Mouse (Mus musculus) hindbrain, embryonic 14.5 days (tissue): ENCODE measurements at regions not wholly inside any gene's neighbourhood (a gene's known extent, or its start where the extent isn't known, plus 50 kb on each side); places are given as distances from the start of the nearest gene placed in this dataset.

Experiments
- ATAC-seq: fragments of 200-750 bp; cut with Nextera tagmentation; 2 replicates; pipeline ENCODE4 v1.8.0; 2017; ENCODE audit warnings: moderate number of reproducible peaks, mild to moderate bottlenecking, moderate TSS enrichment, moderate library complexity; ENCODE audit not compliant: low FRiP score
- DNase-seq: peaks from one replicate; pipeline ENCODE4 v3.0.0-alpha.2; 2015; ENCODE audit warnings: low spot score
- H3K27ac ChIP-seq: fragments of 300-500 bp; sonication (generic); 2 replicates; pipeline ENCODE4 v1.5.1; 2014; ENCODE audit warnings: mild to moderate bottlenecking, moderate library complexity
- H3K27me3 ChIP-seq: fragments of 300-500 bp; sonication (generic); 2 replicates; pipeline ENCODE4 v1.6.1; 2014; ENCODE audit warnings: mild to moderate bottlenecking, low read length, mixed read lengths; ENCODE audit not compliant: control insufficient read depth, insufficient read depth
- H3K36me3 ChIP-seq: fragments of 300-500 bp; sonication (generic); replicated peaks from 2 replicates; pipeline ENCODE4 v1.6.1; 2014; ENCODE audit not compliant: control insufficient read depth, insufficient read depth
- H3K4me1 ChIP-seq: fragments of 300-500 bp; sonication (generic); replicated peaks from 2 replicates; pipeline ENCODE4 v1.6.1; 2014; ENCODE audit warnings: antibody characterized with exemption, low read length, mixed read lengths; ENCODE audit not compliant: control insufficient read depth, insufficient read depth
- H3K4me2 ChIP-seq: fragments of 300-500 bp; sonication (generic); replicated peaks from 2 replicates; pipeline ENCODE4 v1.6.1; 2014; ENCODE audit warnings: mild to moderate bottlenecking, moderate library complexity
- H3K4me3 ChIP-seq: fragments of 300-500 bp; sonication (generic); replicated peaks from 2 replicates; pipeline ENCODE4 v1.5.1; 2014; ENCODE audit warnings: mild to moderate bottlenecking, low read length
- H3K9ac ChIP-seq: fragments of 300-500 bp; sonication (generic); 2 replicates; pipeline ENCODE4 v1.6.1; 2014
- H3K9me3 ChIP-seq: fragments of 300-500 bp; sonication (generic); 2 replicates; pipeline ENCODE4 v1.6.1; 2016; ENCODE audit warnings: low read length; ENCODE audit not compliant: control insufficient read depth
- WGBS: fragments of 180-500 bp; shearing (Covaris S2); extraction: QIAGEN DNeasy Blood & Tissue Kit; methylation state at CpG from one replicate; pipeline ENCODE4 v1.1.7; 2014; 5-methylcytosine and 5-hydroxymethylcytosine counted together

DNA sequence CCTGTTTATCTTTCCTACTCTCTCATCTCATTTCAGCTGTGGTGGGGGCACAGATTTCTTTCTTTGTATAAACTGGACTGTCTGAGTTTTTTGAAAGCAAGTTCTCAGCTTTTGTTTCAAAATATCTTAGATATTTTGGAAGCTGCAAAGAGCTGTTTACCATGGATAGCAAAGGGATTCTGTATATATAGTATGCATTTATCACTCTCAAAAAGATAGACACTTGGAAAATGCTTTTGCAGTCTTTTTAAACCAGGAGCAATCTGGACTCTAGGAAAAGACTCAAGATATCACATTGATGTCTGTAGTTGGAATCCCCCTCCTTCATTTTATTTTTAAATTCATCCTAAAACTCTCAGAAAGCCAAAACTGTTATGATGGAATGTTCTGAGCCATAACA lies 177.9 kb upstream of the Gm9972 start:
- Histone ChIP-seq H3K27ac (no peak overlapping the region), H3K9ac (no peak overlapping the region), H3K4me1 (no peaks in the 10 kb centered on the region), H3K36me3 (no peaks in the 10 kb centered on the region), H3K27me3 (no peaks in the 10 kb centered on the region), H3K4me2 (no peak overlapping the region), H3K9me3 (no peaks in the 10 kb centered on the region), H3K4me3 (no peak overlapping the region)
- no peak for DNase-seq
- no peak for ATAC-seq

DNA sequence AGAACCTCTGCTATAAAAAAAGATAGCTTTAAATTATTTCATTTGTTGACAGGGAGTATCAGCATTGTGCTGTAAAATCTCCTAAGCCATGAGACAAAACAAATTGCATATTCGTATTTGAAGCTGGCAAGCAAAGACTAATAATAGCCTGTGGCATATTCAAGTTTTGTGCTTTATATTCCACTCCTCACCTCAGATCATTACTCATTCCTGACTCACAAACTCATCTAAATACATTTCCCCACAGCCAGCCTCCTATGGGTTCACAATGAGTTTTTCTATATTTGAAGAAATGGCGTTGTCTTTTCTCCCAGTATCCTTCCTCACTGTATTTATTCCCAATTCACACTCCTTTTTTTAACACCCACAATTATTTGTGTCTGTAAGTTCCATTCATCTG lies 161.5 kb upstream of the Gm9972 start:
- DNase-seq, result no peak
- Histone ChIP-seq H3K9me3 (no peaks in the 10 kb centered on the region), H3K36me3 (no peaks in the 10 kb centered on the region), H3K27ac (no peak overlapping the region), H3K4me3 (no peak overlapping the region), H3K4me2 (no peak overlapping the region), H3K9ac (no peak overlapping the region), H3K4me1 (no peaks in the 10 kb centered on the region), H3K27me3 (no peaks in the 10 kb centered on the region)
- no peak for ATAC-seq
- WGBS, result 68% methylated on average over 2 of the region's 2 CpGs

DNA sequence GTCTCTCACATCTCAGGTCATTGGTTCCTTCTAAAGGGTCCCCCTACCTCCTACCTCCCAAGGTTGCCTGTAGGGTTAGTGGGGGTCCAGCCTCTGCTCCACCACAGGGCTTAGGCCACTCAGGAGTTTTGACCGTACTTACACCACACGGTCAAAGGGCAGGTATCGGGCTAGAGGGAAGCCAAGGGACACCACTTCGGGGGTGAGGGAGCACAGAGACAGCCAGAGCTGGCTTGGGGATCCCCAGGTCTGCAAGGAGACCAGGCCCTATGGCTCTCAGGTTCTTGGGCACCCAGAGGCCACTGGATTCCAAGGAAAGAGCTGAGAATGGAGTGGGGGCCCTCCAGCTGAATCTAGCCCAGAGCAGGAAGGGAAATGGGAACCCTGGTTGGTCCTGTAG lies 135.5 kb upstream of the Gm9972 start:
- Histone ChIP-seq H3K4me2 (no peak overlapping the region), H3K9me3 (no peaks in the 10 kb centered on the region), H3K4me1 (no peaks in the 10 kb centered on the region), H3K27me3 (no peaks in the 10 kb centered on the region), H3K4me3 (no peak overlapping the region), H3K27ac (no peak overlapping the region), H3K36me3 (no peaks in the 10 kb centered on the region), H3K9ac (no peak overlapping the region)
- no peak for DNase-seq
- ATAC-seq, result no peak
- WGBS, result 91% methylated on average over 4 of the region's 4 CpGs

DNA sequence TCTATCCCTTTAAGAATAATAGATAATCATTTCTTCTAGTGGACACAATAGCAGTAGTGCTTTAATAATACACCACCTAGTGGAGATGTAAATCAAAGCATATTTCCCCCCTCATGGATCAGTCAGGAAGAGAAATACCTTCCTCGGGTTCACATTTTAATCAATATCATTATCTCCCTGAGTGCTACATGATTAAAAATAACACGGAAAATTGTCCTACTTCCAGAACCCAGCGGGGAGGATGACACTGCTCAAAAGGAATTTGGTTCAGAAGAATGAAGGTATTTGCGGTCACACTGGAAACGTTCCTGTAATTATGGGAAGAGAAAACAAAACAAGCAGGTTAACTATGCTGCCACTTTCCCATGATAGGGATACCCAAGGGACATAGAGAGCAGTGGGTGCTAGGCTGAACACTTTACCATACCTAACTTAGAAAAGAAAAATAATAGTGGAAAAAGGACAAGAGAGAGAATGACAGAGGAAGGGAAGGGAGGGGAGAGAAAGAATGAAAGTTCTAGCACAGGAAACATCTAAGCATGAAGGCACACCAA lies 132.0 kb upstream of the Gm9972 start:
- no peaks in the 10 kb centered on the region for H3K4me1 ChIP-seq
- DNase-seq (no peak), ATAC-seq (no peak)
- no peak overlapping the region for H3K4me2 ChIP-seq
- no peaks in the 10 kb centered on the region for H3K27me3 ChIP-seq
- no peak overlapping the region for H3K4me3 ChIP-seq
- WGBS, result 75% methylated on average over 5 of the region's 5 CpGs
- no peak overlapping the region for H3K9ac ChIP-seq
- no peaks in the 10 kb centered on the region for H3K9me3 ChIP-seq
- H3K27ac ChIP-seq, result no peak overlapping the region
- no peaks in the 10 kb centered on the region for H3K36me3 ChIP-seq

- ATAC-seq, result no peak
- no peak overlapping the region for H3K27ac ChIP-seq
- 79% methylated on average over 2 of the region's 2 CpGs for WGBS
- no peak overlapping the region for H3K9ac ChIP-seq
- H3K4me3 ChIP-seq, result no peak overlapping the region
- H3K9me3 ChIP-seq, result no peaks in the 10 kb centered on the region
- H3K36me3 ChIP-seq, result no peaks in the 10 kb centered on the region
- no peak overlapping the region for H3K4me2 ChIP-seq
- DNase-seq, result no peak
- H3K4me1 ChIP-seq, result no peaks in the 10 kb centered on the region
- no peaks in the 10 kb centered on the region for H3K27me3 ChIP-seq
These were observed 130.0 kb upstream of the Gm9972 start for GRCm38 (mm10) chr11:42905561-42905960.

- Histone ChIP-seq H3K27ac (no peak overlapping the region), H3K4me3 (no peak overlapping the region), H3K27me3 (no peaks in the 10 kb centered on the region), H3K4me2 (no peak overlapping the region), H3K4me1 (no peaks in the 10 kb centered on the region), H3K36me3 (no peaks in the 10 kb centered on the region), H3K9me3 (no peaks in the 10 kb centered on the region), H3K9ac (no peak overlapping the region)
- 93% methylated on average over 3 of the region's 3 CpGs for WGBS
- ATAC-seq (no peak), DNase-seq (no peak)
These were observed 129.5 kb upstream of the Gm9972 start for GRCm38 (mm10) chr11:42906020-42906419.

DNA sequence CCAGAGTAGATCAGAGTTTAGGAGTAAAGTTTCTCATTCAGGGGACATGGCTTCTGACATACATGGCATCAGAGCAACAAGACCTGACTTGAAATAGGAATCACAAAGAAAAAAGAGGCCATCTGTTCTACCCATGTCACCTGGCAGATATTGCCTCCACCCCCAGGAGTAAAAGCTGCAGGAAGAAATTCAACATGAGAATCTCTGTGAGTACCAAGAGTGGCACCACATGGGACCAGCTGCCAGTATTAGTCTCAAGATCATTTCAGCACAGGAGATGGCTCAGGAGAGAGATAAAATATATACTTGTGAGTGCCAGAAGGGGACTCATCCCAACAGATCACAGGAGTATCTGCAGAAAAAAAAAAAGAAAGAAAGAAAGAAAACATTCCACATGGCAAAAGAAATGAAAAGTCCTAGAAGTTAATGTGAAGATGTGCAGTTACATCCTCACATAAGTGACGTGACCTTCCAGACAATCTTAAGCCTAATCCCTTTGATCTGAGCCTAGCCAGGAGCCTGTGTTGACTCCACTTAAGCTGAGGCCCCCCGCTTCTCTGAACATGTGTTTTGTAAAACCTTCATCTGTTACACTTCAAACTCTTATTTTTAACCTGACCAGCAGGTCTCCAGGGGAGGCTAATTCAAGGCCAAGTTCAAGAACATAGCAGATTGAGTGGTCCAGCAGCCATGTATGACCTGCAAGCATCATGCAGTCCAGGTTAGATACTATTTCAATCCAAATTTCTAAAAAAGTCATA lies 118.9 kb upstream of the Gm9972 start:
- DNase-seq (no peak), ATAC-seq (no peak)
- Histone ChIP-seq H3K4me3 (no peak overlapping the region), H3K27me3 (no peaks in the 10 kb centered on the region), H3K9ac (no peak overlapping the region), H3K36me3 (no peaks in the 10 kb centered on the region), H3K9me3 (no peaks in the 10 kb centered on the region), H3K4me1 (no peaks in the 10 kb centered on the region), H3K27ac (no peak overlapping the region), H3K4me2 (no peak overlapping the region)
- WGBS, result 82% methylated on average over 2 of the region's 2 CpGs

- Histone ChIP-seq H3K9ac (no peak overlapping the region), H3K36me3 (no peaks in the 10 kb centered on the region), H3K4me3 (no peak overlapping the region), H3K27me3 (no peaks in the 10 kb centered on the region), H3K9me3 (no peaks in the 10 kb centered on the region), H3K4me1 (no peaks in the 10 kb centered on the region), H3K4me2 (no peak overlapping the region), H3K27ac (no peak overlapping the region)
- ATAC-seq (no peak), DNase-seq (no peak)
- WGBS, result 96% methylated on average over 1 of the region's 1 CpGs
These were observed 116.3 kb upstream of the Gm9972 start for GRCm38 (mm10) chr11:42919221-42919620.

DNA sequence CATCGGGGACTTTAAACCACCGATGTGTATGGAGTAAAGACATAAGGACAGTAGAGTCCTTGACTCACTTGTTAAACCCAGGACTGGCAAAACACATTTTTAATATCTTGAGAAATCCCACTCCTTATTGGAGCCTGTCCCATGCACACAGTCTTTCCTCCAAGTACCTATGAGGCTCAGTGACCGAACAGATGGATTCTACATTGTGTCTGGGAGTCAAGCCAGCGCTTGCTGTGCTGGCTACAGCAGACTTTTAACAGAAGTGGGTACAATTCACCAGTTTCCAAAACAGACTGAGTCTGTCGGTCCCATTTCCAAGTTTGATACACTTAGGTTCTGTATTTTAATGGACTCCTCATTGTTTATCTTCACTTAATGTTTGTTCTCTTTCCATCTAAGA lies 108.4 kb upstream of the Gm9972 start:
- ATAC-seq, result no peak
- no peak overlapping the region for H3K9ac ChIP-seq
- DNase-seq, result peak; percentile 27
- no peak overlapping the region for H3K4me2 ChIP-seq
- H3K27me3 ChIP-seq, result no peaks in the 10 kb centered on the region
- no peaks in the 10 kb centered on the region for H3K36me3 ChIP-seq
- no peaks in the 10 kb centered on the region for H3K9me3 ChIP-seq
- no peak overlapping the region for H3K4me3 ChIP-seq
- no peaks in the 10 kb centered on the region for H3K4me1 ChIP-seq
- no peak overlapping the region for H3K27ac ChIP-seq
- WGBS, result 80% methylated on average over 5 of the region's 5 CpGs

DNA sequence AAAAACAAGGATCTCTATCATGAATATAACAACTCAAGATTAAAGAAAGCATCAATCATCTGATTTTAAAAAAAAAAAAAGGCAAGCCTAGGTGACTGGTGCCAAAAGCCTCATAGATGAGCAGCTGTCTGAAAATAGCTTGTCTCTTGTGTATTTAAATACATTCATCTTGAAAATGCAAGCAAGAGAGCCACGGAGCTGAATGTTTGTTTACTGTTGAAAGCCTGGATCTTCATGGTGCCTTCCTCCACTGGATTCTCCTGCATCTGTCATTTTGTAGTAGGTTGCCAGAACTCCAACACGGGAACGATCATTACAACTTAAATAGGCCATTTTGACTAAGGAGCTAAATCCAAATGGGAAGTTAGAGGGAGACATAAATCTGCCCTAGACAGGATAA lies 106.6 kb upstream of the Gm9972 start:
- no peak overlapping the region for H3K4me3 ChIP-seq
- DNase-seq (no peak), ATAC-seq (no peak)
- no peak overlapping the region for H3K27ac ChIP-seq
- 74% methylated on average over 3 of the region's 3 CpGs for WGBS
- no peak overlapping the region for H3K4me2 ChIP-seq
- no peaks in the 10 kb centered on the region for H3K9me3 ChIP-seq
- no peaks in the 10 kb centered on the region for H3K27me3 ChIP-seq
- no peaks in the 10 kb centered on the region for H3K4me1 ChIP-seq
- no peaks in the 10 kb centered on the region for H3K36me3 ChIP-seq
- no peak overlapping the region for H3K9ac ChIP-seq
